Mouse (Mus musculus) frontal cortex, adult 2 months (tissue): ENCODE results near the gene Frmd6. TPM values are rescaled to one million over a fixed set of nuclear protein-coding genes. Genes with fewer than 3 reads are reported as not detected.

ENCODE experiments used
- polyA plus RNA-seq: library from polyadenylated mRNA; depleted of rRNA; stranded (reverse); fragments of >200 nt; gene quantifications from 2 replicates; pipeline ENCODE4 v1.2.3, GENCODE M21; 2012; rRNA removed

Gene Frmd6
- polyA plus RNA-seq, 1 experiment: 22.8 TPM

Other genes starting within 250 kb of the Frmd6 start
- gene Actr10, start 112.3 kb downstream of the Frmd6 start, polyA plus RNA-seq: 70.7 and 78.0 TPM in 2 replicates
- 178 and 196 TPM in 2 replicates for gene Psma3, start 149.1 kb downstream of the Frmd6 start, polyA plus RNA-seq
- 22.2 and 23.2 TPM in 2 replicates for gene Arid4a, start 190.5 kb downstream of the Frmd6 start, polyA plus RNA-seq